Mouse (Mus musculus): ENCODE results near the gene Fam168a. TPM values are rescaled to one million over a fixed set of nuclear protein-coding genes. Genes with fewer than 3 reads are reported as not detected.

The Fam168a gene
- total RNA-seq, 2 experiments from 2014 or later, result 3.4 to 8.1 TPM

DNA sequence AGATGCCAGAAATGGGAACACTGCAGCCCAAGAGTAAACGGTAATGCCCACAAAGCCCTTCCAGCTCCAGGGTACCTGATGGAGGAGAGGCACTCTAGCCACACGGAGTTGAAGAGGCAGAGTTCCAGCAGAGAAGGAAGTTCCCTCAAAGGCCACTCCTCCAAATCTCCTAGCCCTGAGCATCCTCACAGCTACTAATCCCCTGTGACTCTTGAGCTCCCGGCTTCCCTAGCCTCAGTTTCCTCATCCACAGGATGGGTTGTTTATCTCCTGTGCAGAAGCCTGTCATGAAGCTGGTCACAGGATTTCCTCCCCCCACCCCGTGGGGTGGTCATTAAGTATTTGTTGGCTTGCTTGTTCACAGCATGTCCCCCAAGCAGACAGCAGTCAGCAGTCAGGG lies 148.9 kb downstream of the Fam168a start:
- ATAC-seq (replicated peaks; ENCODE audit: low FRiP score, poor library complexity, severe bottlenecking), result no peak

- no peak for ATAC-seq (replicated peaks; ENCODE audit: low FRiP score, poor library complexity, severe bottlenecking)
These were observed 149.5 kb downstream of the Fam168a start for GRCm38 (mm10) chr7:100855795-100856573.

GRCm38 (mm10) chr7:100860450-100860849 lies 154.0 kb downstream of the Fam168a start:
- ATAC-seq (replicated peaks; ENCODE audit: low FRiP score, poor library complexity, severe bottlenecking), result no peak

DNA sequence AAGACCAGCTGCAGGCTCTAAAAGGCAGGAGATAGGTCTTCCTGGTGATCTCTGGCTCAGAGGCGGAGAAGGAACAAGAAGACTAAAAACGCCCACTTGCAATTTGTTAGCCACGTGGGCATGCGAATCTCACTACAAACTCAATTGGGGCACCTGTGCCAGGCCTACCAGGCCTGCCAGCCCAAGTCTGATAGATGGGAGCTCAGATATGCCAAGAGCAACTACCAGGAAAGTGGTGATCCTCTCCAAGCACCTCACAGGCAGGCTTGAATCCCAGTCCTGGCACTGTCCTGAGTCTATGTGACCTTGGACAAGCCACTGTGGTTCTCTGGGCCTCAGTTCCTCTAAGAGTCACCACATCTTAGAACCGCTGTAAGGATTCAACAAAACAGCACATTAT lies 154.8 kb downstream of the Fam168a start:
- no peak for ATAC-seq (replicated peaks; ENCODE audit: low FRiP score, poor library complexity, severe bottlenecking)

- no peak for ATAC-seq (replicated peaks; ENCODE audit: low FRiP score, poor library complexity, severe bottlenecking)
These were observed 155.9 kb downstream of the Fam168a start for GRCm38 (mm10) chr7:100862353-100862752.

GRCm38 (mm10) chr7:100862828-100863638 lies 156.6 kb downstream of the Fam168a start, which contains the start of gene Relt:
Gene Relt (minus strand): TSS chr7:100863446.
- peak; percentile 77 for ATAC-seq (replicated peaks; ENCODE audit: low FRiP score, poor library complexity, severe bottlenecking)

- peak; percentile 43; the same call in 1 of the 2 replicates for ATAC-seq (replicated peaks; ENCODE audit: low FRiP score, poor library complexity, severe bottlenecking)
These were observed 160.2 kb downstream of the Fam168a start for GRCm38 (mm10) chr7:100866675-100867074.

- peak; percentile 53 for ATAC-seq (replicated peaks; ENCODE audit: low FRiP score, poor library complexity, severe bottlenecking)
These were observed 161.1 kb downstream of the Fam168a start for GRCm38 (mm10) chr7:100867561-100867960.

DNA sequence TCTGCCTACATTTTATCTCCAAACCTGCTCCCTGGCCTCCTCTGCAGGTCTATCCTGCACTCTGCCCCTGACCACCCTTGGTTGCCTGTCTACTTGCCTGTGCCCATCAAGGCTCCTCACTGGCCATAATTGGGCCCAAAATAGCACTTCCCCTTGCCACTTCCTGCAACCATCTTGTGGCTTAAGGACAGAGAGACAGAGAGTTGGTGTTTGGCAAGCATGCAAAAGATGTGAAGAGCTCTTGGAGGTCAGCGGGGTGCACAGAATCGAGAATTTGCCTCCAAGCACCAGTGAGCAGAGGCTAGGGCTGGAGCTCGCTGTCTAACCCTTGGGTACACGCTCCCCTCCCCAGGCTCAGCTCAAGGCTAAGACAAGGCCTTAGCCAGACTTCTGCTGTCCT lies 162.1 kb downstream of the Fam168a start:
- ATAC-seq (replicated peaks; ENCODE audit: low FRiP score, poor library complexity, severe bottlenecking), result no peak

DNA sequence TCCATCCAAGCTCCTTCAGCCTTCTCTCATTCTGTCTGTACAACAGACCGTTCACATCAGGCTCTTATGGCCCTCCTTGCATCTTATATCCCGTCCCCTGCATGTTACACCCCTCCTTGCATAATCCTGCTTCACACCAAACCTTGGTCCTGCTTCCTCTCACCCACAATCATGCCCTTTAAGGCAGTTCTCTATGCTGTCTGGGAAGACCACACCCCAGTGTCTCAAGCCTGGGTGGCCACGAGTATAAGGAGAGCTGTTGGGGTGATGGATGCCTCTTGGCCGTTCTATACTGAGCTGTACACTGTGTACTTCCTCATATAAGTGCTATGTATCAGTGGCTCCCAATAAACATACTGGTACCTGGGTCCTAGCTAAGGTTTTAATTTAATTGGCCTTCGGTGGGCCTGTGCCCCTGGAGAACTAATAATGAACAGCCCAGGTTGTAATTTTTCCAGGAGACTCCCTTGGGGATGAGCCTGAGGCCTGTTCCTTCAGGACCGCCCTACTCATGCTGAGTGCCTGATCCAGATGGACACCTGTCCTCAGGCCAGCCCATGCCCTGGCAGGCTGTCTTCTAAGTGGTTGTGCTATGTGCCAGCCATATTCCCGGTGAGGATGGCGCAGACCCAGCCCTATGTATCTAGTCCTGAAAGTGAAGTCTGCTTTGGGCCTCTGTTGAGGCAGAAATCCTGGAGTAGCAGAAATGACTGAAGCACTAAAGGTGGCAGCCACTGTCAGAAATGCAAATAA lies 163.6 kb downstream of the Fam168a start:
- ATAC-seq (replicated peaks; ENCODE audit: low FRiP score, poor library complexity, severe bottlenecking), result no peak

GRCm38 (mm10) chr7:100871355-100871754 lies 164.9 kb downstream of the Fam168a start:
- no peak for ATAC-seq (replicated peaks; ENCODE audit: low FRiP score, poor library complexity, severe bottlenecking)

DNA sequence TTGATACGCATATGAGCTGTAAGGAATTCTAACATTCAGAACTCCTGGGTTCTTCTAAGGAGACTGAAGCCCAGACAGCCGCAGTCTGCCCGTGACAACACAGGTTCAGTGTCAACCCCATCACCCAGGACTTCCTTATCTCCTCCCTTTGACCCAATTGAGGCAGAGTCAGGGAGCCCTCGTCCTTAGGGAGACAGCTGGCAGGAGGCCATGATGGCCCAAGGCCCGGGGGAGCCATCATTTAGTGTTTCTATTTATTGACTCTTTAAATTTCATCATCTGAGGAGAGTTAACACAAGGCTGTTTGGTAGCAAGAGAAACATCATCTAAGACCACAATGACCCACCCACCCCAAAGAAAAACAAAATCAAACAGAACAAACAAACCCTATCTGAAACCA lies 165.5 kb downstream of the Fam168a start:
- no peak for ATAC-seq (replicated peaks; ENCODE audit: low FRiP score, poor library complexity, severe bottlenecking)

GRCm38 (mm10) chr7:100873197-100873596 lies 166.8 kb downstream of the Fam168a start:
- no peak for ATAC-seq (replicated peaks; ENCODE audit: low FRiP score, poor library complexity, severe bottlenecking)

DNA sequence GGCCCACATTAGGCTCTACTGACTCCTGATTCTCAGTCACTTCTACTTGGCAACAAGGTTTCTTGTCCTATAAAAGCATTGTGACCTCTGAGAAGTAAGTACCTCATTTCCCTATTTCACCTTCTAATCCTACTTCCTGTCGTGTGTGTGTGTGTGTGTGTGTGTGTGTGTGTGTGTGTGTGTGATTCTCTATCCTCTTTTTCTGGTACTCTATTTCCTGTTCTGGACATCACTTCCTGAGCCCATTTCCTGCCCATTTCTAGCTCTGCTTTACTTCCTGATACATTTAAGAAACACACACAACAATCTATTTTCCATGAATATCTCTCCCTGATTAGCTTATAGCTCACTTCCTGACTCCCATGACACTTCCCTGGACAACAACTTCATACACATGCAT lies 169.4 kb downstream of the Fam168a start:
- no peak for ATAC-seq (replicated peaks; ENCODE audit: low FRiP score, poor library complexity, severe bottlenecking)

- ATAC-seq (replicated peaks; ENCODE audit: low FRiP score, poor library complexity, severe bottlenecking), result no peak
These were observed 169.9 kb downstream of the Fam168a start for GRCm38 (mm10) chr7:100876293-100876692.

GRCm38 (mm10) chr7:100876771-100877170 lies 170.3 kb downstream of the Fam168a start:
- no peak for ATAC-seq (replicated peaks; ENCODE audit: low FRiP score, poor library complexity, severe bottlenecking)

DNA sequence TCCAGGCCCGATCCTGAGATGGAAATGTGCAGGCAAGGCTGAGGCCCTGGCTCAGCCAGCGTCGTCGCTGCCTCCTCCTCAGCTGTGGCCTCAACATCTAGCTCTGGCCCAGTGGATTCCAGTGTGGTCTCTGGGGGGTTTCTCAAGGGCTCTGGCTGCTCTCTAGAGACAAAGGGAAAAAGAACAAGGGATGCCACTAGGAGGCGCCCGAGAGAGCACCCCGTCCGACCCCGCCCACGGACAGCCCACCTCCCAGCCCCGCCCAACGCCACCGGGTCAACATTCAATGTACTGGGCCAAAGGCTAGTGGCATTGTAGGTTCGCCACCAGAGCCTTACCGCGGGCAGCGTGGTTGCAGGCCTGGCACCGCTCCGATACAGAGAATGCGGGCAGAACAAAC lies 173.2 kb downstream of the Fam168a start:
- peak; percentile 66 for ATAC-seq (replicated peaks; ENCODE audit: low FRiP score, poor library complexity, severe bottlenecking)

DNA sequence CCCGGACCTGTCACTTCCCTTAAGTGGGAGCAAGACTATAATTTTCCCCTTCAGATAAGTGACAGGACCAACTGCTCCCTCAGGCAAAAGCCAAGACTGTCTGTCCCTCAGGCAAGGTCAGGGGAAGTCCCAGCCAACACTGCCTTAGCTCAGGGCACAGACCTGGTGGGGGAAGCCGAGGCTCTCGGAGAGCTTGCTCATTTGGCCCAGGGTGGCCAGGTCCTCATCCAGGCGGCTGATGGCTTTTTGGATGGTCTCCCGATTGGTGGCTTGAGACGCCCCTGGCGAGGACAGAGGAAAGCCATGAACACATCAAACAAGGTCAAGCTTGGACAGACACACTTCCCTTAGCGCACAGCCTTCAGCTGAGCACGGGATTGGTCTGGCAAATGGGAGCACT lies 175.1 kb downstream of the Fam168a start:
- no peak for ATAC-seq (replicated peaks; ENCODE audit: low FRiP score, poor library complexity, severe bottlenecking)

DNA sequence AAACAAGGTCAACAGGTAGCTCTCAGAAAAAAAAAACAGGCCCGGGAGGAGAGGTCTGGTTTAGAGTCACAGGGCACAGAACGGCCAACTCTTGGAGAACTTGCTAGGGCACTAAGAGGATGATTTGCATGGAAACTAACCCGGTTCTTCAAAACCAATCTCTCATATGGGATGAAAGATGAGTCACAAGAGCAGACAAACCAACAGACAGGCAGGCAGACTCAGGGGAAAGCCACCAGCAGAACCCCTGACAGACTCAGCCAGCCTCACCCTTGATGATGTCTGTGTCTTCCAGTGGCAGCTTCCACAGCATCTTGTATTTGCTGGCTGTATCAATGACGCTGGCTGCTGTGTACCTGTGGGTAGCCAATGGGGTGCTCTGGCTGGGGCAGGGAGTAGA lies 175.5 kb downstream of the Fam168a start:
- no peak for ATAC-seq (replicated peaks; ENCODE audit: low FRiP score, poor library complexity, severe bottlenecking)

DNA sequence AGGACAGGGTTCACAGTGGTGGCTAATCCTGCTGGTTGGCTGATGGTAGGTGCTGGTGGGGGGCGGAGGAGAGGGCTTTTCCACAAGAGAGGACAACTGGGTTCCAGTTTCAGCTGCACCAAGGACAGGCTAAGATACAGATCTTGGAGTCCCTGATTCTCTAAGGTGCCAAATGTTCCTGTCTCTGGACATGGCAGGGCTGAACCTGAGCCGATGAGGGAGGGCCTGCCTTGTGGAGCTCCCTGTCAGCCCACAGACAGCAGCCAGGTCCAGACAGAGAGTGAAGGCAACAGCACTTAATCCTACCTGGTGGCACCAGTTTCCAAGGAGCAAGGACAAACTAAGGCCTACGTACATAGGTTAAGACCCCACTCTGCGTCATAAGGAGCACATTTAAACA lies 178.0 kb downstream of the Fam168a start:
- ATAC-seq (replicated peaks; ENCODE audit: low FRiP score, poor library complexity, severe bottlenecking), result no peak
